Mouse (Mus musculus) neural tube, postnatal 0 days (tissue): ENCODE measurements around the gene Tnnc2. TPM values are rescaled to one million over a fixed set of nuclear protein-coding genes. Genes with fewer than 3 reads are reported as not detected.

Source experiments
- polyA plus RNA-seq: library from polyadenylated mRNA; unstranded; fragments of >200 nt; fragmentation: Nextera tagmentation; extraction: Ambion mirVana; gene quantifications from 2 replicates; pipeline ENCODE4 v1.2.1, GENCODE M21; 2015

Gene Tnnc2
- 6.6 and 7.2 TPM in 2 replicates for polyA plus RNA-seq

DNA sequence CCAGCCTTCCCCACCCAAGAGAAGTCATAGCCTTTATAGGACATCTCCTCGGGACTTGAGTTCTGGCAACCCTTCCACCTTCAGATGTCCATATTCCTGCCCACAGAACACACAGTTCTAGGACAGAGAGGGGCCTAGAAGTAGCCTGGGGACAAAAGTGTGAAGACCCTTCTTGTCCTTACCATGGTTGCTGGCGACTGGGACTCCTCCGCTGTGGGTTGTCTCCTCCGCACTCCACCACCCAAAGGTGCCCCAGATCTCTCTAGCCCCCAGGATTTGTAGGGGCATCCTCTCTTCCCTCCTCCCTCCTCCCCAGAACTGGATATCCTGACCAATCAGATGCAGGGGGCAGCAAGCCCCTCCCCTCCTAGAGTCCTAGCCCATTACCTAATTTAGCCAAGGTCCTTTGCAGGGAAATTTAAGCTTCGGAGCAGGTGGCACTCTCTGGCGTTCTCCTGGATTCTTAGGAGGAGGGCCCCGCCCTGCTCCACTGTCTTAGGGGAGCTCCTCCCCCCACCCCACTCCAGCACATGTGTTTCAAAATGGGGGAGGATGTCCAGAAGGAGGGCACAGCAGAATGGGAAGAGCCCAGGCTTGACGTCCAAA lies at the start of gene Tnnc2:
Gene Tnnc2 (minus strand): TSS at position 487 of the 606 bp plus-strand sequence.

DNA sequence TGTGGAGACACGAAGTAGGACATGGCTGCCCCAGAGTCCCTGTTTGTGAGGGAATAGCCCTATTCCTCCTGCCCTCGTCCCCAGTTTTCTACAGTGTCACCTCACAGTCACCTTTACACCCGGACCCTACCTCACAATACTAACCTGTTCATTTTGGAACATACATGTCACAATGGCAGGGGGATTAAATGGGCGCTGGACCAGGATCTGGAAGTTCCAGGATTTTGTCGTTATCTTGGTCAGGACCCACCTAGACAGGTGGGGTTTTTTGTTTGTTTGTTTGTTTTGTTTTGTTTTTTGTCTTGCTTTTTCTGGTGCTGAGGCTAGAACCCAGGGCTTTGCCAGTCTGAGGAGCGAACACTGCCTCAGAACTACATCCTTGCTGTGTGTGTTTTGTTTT lies 48.7 kb upstream of the Tnnc2 start, which contains the start of gene Spata25:
Gene Spata25 (minus strand): TSS at position 101 of the 400 bp plus-strand sequence.

DNA sequence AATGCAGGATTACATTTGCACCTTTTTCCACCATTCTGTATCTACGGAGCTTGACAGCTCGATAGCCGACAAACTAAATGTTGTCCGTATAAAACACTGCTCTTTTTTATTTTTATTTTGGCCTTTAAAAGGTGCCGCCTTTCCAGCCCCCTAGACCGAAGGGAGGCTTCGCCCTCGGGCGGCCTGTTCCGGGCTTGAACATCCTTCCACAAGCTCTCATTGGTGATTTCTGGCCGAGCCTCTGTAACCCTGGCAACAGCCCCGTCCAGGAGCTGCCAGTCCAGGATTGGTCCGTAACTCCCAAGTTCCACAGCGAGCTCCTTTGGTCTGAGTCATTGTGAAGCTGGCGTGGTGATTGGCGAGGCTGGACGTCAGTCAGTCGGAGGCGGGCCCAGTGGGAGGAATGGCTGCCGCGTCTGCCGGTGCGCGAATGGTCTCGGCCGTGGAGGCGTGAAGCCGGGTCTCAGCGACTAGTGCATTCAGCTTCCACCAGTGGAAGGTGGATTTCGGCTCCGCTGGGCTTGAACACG lies 42.9 kb upstream of the Tnnc2 start, which contains the start of gene Zswim1:
Gene Zswim1 (plus strand): TSS at position 51 of the 530 bp plus-strand sequence.

DNA sequence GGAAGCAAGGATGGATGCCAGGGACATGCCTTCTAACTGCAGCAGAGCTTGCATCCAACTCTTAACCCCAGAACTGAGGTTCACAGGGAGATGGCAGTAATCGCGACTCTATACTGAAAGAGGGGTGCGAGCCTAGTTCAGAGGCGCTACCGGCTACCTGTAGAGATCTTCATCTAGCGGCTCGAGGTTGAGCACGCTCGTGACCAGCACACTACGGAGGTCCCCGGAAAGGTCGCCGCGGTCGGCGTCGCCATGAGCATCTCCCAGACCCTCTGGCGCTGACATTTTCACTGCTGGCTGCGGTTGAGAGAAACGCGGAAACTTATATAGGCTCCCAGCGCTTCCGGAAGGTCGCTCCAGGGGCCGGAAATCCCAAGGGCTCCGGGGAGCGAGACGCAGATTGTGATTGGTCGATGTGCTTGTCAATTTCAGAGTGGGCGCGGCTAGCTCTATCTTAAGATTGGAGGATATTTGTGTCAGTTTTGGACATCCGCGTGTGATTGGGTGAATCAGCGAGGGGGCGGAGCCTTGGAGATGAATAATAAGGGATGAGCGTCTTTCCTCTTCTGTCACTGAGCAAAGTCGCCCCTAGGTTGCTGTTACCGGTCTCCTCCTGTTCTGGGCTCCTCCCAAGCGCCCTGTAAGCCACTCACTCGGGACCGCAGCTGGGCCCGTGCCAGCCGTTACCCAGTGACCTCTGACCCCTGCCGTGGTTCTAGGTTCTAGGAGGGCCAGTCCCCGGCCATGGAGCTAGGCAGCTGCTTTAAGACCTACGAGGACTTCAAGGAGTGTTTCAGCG lies 25.0 kb upstream of the Tnnc2 start, which contains the start of the genes Acot8 and Zswim3:
Gene Acot8 (minus strand): TSS at position 350 of the 799 bp plus-strand sequence.
Gene Zswim3 (plus strand): TSS at position 566 of the 799 bp plus-strand sequence.

DNA sequence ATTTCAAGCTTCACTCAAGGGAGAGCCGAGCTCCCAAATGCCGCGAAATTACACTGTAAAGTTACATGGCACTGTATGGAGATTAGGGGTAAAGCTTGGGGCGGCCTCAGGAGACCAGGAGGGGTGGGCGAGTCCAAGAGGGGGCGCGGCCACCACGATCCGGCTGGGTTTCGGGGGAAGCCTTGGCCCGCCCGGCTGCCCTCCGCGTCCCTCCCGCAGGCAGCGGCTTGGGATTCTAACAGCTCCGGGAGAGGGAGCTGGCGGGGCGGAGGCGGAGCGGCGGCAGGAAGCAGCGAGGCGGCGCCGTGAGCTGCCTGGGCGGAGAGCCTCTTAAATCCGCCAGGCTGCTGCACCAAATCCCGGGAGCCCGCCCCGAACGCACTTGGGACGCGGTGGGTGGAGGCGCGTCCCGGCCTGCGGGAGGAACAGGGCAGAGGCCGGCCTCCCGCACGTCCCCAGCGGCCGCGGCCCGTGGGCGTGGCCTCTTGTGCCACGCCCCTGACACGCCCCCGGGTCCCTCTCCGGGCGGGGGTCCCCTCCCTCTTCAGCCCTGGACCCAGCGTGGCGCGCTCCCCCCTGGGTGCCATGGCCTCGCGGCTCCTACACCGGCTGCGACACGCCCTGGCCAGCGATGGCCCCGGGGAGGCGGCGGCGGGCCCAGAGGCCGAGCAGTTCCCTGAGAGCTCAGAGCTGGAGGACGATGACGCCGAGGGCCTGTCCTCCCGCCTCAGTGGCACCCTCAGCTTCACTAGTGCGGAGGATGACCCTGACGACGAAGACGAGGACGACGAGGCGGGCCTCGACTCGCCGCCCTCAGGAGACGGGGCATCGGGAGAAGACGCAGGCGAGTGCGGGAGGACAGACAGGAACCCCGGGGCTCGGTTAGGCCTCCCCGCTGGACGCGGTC lies 6.0 kb upstream of the Tnnc2 start, which contains the start of gene Snx21:
Gene Snx21 (plus strand): TSS at position 343 of the 907 bp plus-strand sequence.

DNA sequence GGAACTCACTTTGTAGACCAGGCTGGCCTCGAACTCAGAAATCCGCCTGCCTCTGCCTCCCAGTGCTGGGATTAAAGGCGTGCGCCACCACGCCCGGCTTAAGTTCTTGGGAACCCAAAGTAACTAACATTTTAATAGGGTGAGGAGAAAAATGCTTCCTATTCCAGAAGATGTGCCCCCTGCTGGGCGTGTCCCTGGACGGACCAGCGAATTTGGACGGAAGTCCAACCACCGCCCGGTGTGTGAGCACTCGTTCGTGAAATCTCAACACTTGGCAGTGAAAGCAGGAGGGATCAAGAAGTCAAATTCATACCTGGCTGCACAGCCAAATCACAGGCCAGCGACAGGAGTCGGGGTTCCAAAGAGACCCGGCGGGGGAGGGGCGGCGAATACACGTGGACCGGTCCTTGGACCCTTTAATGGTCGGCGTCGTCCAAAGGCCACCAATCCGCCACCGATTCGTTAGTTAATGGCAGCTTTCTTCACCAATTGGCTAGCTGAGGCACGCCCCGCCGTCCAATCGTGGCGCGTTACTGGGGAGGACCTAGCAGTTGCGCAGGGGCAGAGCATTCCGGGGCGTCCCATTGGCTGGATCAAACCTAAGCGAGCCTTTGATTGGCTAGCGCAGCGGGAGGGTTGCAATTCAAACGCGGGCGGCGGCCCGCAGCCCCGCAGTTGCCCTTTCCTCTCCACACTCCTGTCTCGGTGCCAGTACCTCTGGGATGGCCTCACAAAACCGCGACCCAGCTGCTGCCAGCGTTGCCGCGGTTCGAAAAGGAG lies 10.3 kb downstream of the Tnnc2 start, which contains the start of gene Ube2c:
Gene Ube2c (plus strand): TSS at position 641 of the 780 bp plus-strand sequence.

DNA sequence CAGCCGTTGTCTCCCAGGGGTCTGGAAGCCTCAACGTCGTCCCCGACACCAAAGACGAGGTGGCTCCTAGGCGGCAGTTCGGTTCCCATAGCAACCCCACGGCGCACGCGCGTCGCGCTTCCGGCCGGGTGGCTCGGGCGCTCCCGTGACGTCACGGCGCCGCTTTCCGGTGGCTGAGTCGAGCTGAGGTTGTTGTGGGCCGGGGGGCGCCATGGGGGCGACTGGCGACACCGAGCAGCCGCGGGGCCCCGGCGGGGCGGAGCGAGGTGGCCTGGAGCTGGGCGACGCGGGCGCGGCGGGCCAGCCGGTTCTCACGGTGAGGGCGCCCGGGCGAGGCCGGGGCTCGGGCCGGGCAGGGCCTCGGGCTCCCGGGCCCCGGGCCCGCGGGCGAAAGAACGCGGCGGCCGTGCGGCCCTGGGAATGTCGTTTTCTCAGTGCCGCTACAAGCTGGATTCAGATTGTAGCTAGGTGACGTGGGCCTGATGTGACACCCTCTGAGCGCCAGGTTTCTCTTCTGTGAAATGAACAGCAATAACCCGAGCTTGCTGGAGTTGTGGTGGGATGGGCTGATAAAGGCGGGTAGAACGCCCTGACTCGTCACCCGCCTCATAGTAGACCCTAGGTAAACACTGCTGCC lies 33.8 kb downstream of the Tnnc2 start, which contains the start of the genes Wfdc3 and Dnttip1:
Gene Wfdc3 (minus strand): TSS at position 89 of the 637 bp plus-strand sequence.
Gene Dnttip1 (plus strand): TSS at position 141 of the 637 bp plus-strand sequence.

Other genes starting within 250 kb of the Tnnc2 start
- gene Wfdc2, start 217.6 kb downstream of the Tnnc2 start, polyA plus RNA-seq = 0.62 and 0.65 TPM in 2 replicates
- not detected in 2 replicates for gene Spint3, start 206.5 kb downstream of the Tnnc2 start, polyA plus RNA-seq
- not detected in 2 replicates for gene Wfdc6a, start 194.5 kb downstream of the Tnnc2 start, polyA plus RNA-seq
- gene Eppin, start 186.4 kb downstream of the Tnnc2 start, polyA plus RNA-seq = not detected in 2 replicates
- not detected in 2 replicates for gene Wfdc6b, start 166.4 kb downstream of the Tnnc2 start, polyA plus RNA-seq
- not detected in 2 replicates for gene Wfdc8, start 166.3 kb downstream of the Tnnc2 start, polyA plus RNA-seq
- gene Wfdc16, start 141.2 kb downstream of the Tnnc2 start, polyA plus RNA-seq = not detected in 2 replicates
- gene Wfdc10, start 123.9 kb downstream of the Tnnc2 start, polyA plus RNA-seq = not detected in 2 replicates
- not detected in 2 replicates for gene Wfdc9, start 123.4 kb downstream of the Tnnc2 start, polyA plus RNA-seq
- gene Wfdc11, start 105.9 kb downstream of the Tnnc2 start, polyA plus RNA-seq = not detected in 2 replicates
- gene Wfdc13, start 94.9 kb downstream of the Tnnc2 start, polyA plus RNA-seq = 0.22 TPM in 1 of 2 replicates, not detected in the other
- gene Spint4, start 81.5 kb downstream of the Tnnc2 start, polyA plus RNA-seq = not detected in 2 replicates
- not detected in 2 replicates for gene Spint5, start 64.7 kb downstream of the Tnnc2 start, polyA plus RNA-seq
- 0.58 and 0.88 TPM in 2 replicates for gene Wfdc3, start 34.0 kb downstream of the Tnnc2 start, polyA plus RNA-seq
- gene Dnttip1, start 34.0 kb downstream of the Tnnc2 start, polyA plus RNA-seq = 48.0 and 50.3 TPM in 2 replicates
- 31.4 and 34.2 TPM in 2 replicates for gene Ube2c, start 10.1 kb downstream of the Tnnc2 start, polyA plus RNA-seq
- 54.9 and 60.8 TPM in 2 replicates for gene Snx21, start 5.9 kb upstream of the Tnnc2 start, polyA plus RNA-seq
- 23.8 and 27.3 TPM in 2 replicates for gene Acot8, start 24.9 kb upstream of the Tnnc2 start, polyA plus RNA-seq
- gene Zswim3, start 25.1 kb upstream of the Tnnc2 start, polyA plus RNA-seq = 10.4 and 10.8 TPM in 2 replicates
- 24.9 and 26.5 TPM in 2 replicates for gene Zswim1, start 42.7 kb upstream of the Tnnc2 start, polyA plus RNA-seq
- 0.27 TPM in 1 of 2 replicates, not detected in the other for gene Spata25, start 48.6 kb upstream of the Tnnc2 start, polyA plus RNA-seq
- 101 and 102 TPM in 2 replicates for gene Ctsa, start 52.9 kb upstream of the Tnnc2 start, polyA plus RNA-seq
- gene Neurl2, start 53.5 kb upstream of the Tnnc2 start, polyA plus RNA-seq = 8.1 and 8.5 TPM in 2 replicates
- gene Pltp, start 77.7 kb upstream of the Tnnc2 start, polyA plus RNA-seq = 134 and 140 TPM in 2 replicates
- gene Pcif1, start 99.3 kb upstream of the Tnnc2 start, polyA plus RNA-seq = 84.1 and 87.1 TPM in 2 replicates
- gene Zfp335, start 131.8 kb upstream of the Tnnc2 start, polyA plus RNA-seq = 8.1 and 10.7 TPM in 2 replicates
- 9.1 and 14.6 TPM in 2 replicates for gene Mmp9, start 160.8 kb upstream of the Tnnc2 start, polyA plus RNA-seq
- 100 and 111 TPM in 2 replicates for gene Slc12a5, start 180.8 kb upstream of the Tnnc2 start, polyA plus RNA-seq